Mouse (Mus musculus) limb, embryonic 12.5 days (tissue): ENCODE results near the gene Coro6. TPM values are rescaled to one million over a fixed set of nuclear protein-coding genes. Genes with fewer than 3 reads are reported as not detected.

Experiments
- ATAC-seq: fragments of 200-750 bp; cut with Nextera tagmentation; 2 replicates; pipeline ENCODE4 v1.8.0; 2017; ENCODE audit warnings: low read depth, moderate TSS enrichment; ENCODE audit not compliant: insufficient number of reproducible peaks, insufficient read depth, low FRiP score, low TSS enrichment
- H3K27ac ChIP-seq: fragments of 300-500 bp; sonication (generic); 2 replicates; pipeline ENCODE4 v1.5.1; 2016; ENCODE audit warnings: mild to moderate bottlenecking, moderate library complexity
- H3K27me3 ChIP-seq: fragments of 300-500 bp; sonication (generic); 2 replicates; pipeline ENCODE4 v1.6.1; 2016; ENCODE audit warnings: mild to moderate bottlenecking, moderate library complexity
- H3K36me3 ChIP-seq: fragments of 300-500 bp; sonication (generic); 2 replicates; pipeline ENCODE4 v1.6.1; 2016; ENCODE audit warnings: mild to moderate bottlenecking, moderate library complexity
- H3K4me1 ChIP-seq: fragments of 300-500 bp; sonication (generic); replicated peaks from 2 replicates; pipeline ENCODE4 v1.6.1; 2016
- H3K4me2 ChIP-seq: fragments of 300-500 bp; sonication (generic); 2 replicates; pipeline ENCODE4 v1.6.1; 2016; ENCODE audit warnings: mild to moderate bottlenecking, moderate library complexity
- H3K4me3 ChIP-seq: fragments of 300-500 bp; sonication (generic); replicated peaks from 2 replicates; pipeline ENCODE4 v1.5.1; 2016; ENCODE audit warnings: mild to moderate bottlenecking
- H3K9ac ChIP-seq: fragments of 300-500 bp; sonication (generic); replicated peaks from 2 replicates; pipeline ENCODE4 v1.6.1; 2016; ENCODE audit warnings: mild to moderate bottlenecking, moderate library complexity
- H3K9me3 ChIP-seq: fragments of 300-500 bp; sonication (generic); 2 replicates; pipeline ENCODE4 v1.6.1; 2016; ENCODE audit warnings: mild to moderate bottlenecking, moderate library complexity
- WGBS: fragments of 180-500 bp; shearing (Covaris S2); methylation state at CpG from one replicate; pipeline ENCODE4 v1.1.7; 2016; 5-methylcytosine and 5-hydroxymethylcytosine counted together
- polyA plus RNA-seq: library from polyadenylated mRNA; unstranded; fragments of >200 nt; fragmentation: Nextera tagmentation; extraction: Ambion mirVana; gene quantifications from 2 replicates; pipeline ENCODE4 v1.2.1, GENCODE M21; 2016

Gene Coro6
- polyA plus RNA-seq, 1 experiment from 2014 or later, result 0.33 TPM

DNA sequence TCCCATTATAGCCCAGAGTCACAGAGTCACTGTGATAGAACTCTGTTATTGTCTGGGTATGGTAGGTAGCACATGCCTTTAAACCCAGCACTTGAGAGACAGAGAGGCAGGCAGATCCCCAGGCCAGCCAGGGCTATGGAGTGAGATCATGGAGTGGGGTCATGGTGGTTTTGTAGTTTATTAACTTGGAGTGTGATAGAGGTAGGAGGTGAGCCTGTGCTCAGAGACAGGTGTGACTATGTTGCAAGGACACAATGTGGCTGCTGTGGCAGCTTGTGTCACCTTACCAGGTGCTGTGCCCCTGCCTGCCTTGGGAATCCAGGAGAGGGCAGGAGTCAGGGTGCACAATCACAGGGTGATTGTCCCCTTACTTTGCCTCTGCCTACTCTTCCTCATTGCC is 33.3 kb downstream of the Coro6 start:
- no peak overlapping the region for H3K27ac ChIP-seq
- H3K4me2 ChIP-seq, result 0 out of 2 replicates have a peak overlapping the region, but pooled peaks have one; percentile 2
- no peak overlapping the region for H3K4me3 ChIP-seq
- no peak overlapping the region for H3K9ac ChIP-seq
- H3K27me3 ChIP-seq, result no peaks in the 10 kb centered on the region
- H3K4me1 ChIP-seq, result peaks cover 70% of the 10 kb centered on the region
- ATAC-seq, result no peak
- H3K36me3 ChIP-seq, result peaks cover 17% of the 10 kb centered on the region
- no peaks in the 10 kb centered on the region for H3K9me3 ChIP-seq

DNA sequence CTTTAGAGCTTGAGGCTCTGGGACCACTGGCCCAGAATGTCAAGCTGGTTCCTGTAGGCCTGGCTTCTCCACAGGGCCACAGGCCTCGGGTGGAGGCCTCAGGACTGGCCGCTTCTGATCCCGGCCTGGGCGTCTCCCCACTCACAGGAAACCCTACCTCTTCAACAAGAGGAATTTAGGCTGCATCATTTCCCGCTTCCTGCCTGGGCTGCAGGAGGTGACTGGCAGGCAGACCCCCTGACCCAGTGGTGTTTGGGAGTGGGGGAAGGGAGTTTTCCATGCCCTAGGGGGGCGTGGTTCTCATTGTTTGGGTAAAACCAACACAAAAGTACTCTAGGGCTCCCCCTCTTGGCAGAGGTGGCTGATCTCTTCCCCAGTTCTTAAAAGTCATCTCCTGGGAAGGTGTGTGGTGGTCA is 35.1 kb downstream of the Coro6 start:
- peaks cover 63% of the 10 kb centered on the region for H3K4me1 ChIP-seq
- peak overlapping the region; percentile 24; the same call in 1 of the 2 replicates for H3K4me2 ChIP-seq
- H3K27ac ChIP-seq, result peak overlapping the region; percentile 75
- H3K4me3 ChIP-seq, result no peak overlapping the region
- H3K36me3 ChIP-seq, result peaks cover 35% of the 10 kb centered on the region
- no peaks in the 10 kb centered on the region for H3K9me3 ChIP-seq
- no peak for ATAC-seq
- H3K9ac ChIP-seq, result no peak overlapping the region; the same call in 1 of the 2 replicates
- 9% methylated on average over 6 of the region's 6 CpGs for WGBS
- H3K27me3 ChIP-seq, result no peaks in the 10 kb centered on the region

DNA sequence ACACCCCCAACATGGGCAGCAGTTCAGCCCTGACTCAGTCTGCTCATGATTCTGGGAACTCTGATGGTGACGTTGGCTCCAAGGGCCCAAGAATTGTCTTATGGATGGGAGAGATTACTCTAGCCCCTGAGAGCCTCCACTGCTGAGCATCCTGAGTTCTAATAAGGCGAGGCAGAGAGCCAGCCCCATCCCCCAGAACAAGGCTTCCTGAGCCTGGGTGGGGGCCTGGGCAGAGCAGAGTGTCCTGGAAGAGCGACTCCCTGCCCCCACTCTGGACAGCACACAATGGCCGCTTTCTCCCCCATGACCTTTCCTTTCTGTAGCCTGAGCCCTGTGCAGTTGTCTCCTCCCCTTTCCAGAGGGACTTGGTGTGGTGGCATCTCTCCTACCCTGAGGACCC is 35.6 kb downstream of the Coro6 start:
- Histone ChIP-seq H3K9ac (no peak overlapping the region), H3K9me3 (no peaks in the 10 kb centered on the region), H3K27me3 (no peaks in the 10 kb centered on the region), H3K4me2 (no peak overlapping the region), H3K27ac (peak overlapping the region; percentile 75), H3K36me3 (peaks cover 40% of the 10 kb centered on the region), H3K4me3 (no peak overlapping the region), H3K4me1 (peaks cover 58% of the 10 kb centered on the region)
- 50% methylated on average over 4 of the region's 4 CpGs for WGBS
- ATAC-seq, result no peak

DNA sequence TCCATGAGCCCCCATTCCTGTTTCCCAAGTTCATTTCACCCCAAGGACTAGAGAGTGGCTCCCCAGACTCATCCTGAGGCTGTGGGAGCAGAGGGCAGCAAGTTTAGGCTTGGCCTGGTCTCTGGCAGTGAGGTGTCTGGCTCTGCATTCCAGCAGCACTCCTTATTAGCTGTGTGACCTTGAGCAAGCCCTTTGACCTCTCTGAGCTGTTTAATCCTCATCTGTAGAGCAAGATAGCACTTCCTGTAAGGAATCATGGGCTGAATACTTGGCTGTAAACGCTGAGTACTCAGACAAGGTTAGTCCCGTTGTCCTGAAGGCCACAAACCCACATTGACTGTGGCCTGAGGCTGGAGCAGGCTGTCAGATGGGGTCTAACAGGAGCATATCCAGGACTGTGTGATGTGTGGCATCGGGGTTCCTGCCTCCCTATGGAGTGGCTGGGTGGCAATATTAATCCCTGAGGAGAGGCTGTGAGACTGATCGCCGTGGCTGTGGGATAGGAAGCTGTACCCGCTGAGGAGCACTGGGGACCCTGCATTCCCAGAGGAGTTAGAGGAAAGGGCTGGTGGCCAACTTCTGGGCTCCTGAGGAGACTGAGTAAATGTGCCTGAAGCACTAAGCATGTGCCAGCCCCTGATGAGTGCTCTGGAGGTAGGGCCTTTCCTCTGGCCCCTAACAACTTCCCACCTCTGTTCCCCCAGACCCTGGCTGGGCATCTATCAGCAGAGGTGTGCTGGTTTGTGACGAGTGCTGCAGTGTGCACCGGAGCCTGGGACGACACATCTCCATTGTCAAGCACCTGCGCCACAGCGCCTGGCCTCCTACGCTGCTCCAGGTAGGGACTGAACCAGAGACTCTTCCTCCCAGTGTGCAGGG is 36.3 kb downstream of the Coro6 start:
- WGBS, result 73% methylated on average over 12 of the region's 12 CpGs
- Histone ChIP-seq H3K4me1 (peaks cover 58% of the 10 kb centered on the region), H3K27me3 (no peaks in the 10 kb centered on the region), H3K4me2 (no peak overlapping the region), H3K36me3 (peaks cover 46% of the 10 kb centered on the region), H3K9ac (no peak overlapping the region), H3K4me3 (no peak overlapping the region), H3K9me3 (no peaks in the 10 kb centered on the region), H3K27ac (peak overlapping the region; percentile 75)
- no peak for ATAC-seq

DNA sequence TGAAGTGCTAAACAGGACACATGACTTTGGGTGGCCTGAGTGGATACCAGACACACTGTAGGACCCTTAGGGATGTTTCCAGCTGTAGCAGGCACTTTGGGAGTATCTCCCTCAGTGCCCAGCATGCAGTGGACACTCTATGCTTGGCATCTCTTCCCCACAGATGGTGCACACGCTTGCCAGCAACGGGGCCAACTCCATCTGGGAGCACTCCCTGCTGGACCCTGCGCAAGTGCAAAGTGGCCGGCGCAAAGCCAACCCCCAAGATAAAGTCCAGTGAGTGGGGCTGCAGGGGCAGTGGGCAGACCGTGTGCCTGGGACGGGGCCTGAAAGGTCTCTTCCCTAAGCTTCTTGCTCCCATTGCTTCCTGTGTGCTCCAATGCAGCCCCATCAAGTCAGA is 37.1 kb downstream of the Coro6 start:
- H3K4me3 ChIP-seq, result no peak overlapping the region
- no peak overlapping the region for H3K27ac ChIP-seq
- H3K9ac ChIP-seq, result 0 out of 2 replicates have a peak overlapping the region, but pooled peaks have one; percentile 27
- peaks cover 51% of the 10 kb centered on the region for H3K4me1 ChIP-seq
- ATAC-seq, result no peak
- 89% methylated on average over 7 of the region's 7 CpGs for WGBS
- peaks cover 55% of the 10 kb centered on the region for H3K36me3 ChIP-seq
- H3K9me3 ChIP-seq, result no peaks in the 10 kb centered on the region
- no peaks in the 10 kb centered on the region for H3K27me3 ChIP-seq
- H3K4me2 ChIP-seq, result no peak overlapping the region

DNA sequence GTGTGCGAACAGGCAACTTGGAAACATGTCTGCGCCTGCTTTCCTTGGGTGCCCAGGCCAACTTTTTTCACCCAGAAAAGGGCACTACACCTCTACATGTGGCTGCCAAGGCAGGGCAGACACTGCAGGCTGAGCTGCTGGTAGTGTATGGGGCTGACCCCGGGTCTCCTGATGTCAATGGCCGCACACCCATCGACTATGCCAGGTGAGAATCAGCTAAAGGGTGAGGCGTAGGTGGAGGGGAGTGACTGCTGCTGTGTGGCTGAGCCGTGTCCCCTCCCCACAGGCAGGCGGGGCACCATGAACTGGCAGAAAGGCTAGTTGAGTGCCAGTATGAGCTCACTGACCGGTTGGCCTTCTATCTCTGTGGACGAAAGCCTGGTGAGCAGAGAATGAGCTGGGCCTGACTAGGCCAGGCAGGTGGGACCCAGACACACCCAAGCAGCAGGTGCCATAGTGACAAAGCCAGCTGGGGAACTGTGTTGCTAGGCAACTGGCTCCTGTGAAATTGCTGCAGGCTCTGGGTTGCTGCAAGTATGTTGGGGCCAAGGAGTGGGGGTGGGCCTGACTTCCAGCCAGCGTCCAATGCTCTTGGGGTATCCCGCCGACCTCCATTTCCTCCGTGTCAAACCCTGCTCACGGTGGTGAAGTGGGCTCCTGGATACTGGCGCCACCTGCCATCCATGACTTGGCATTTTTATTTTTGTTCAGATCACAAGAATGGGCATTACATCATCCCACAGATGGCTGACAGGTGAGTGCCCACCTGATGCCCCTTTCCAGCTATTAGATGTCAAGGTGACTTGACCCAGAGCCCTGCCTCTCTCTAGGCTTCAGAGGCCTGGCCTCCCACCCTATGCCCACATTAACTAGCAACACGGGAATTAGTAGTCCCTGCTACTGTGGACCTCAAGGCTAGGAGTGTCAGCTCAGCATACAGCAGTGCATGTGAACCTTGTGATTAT is 38.4 kb downstream of the Coro6 start:
- no peaks in the 10 kb centered on the region for H3K27me3 ChIP-seq
- H3K9me3 ChIP-seq, result no peaks in the 10 kb centered on the region
- H3K4me1 ChIP-seq, result peaks cover 38% of the 10 kb centered on the region
- peaks cover 68% of the 10 kb centered on the region for H3K36me3 ChIP-seq
- no peak overlapping the region for H3K27ac ChIP-seq
- H3K9ac ChIP-seq, result peak overlapping the region; percentile 2; the same call in 1 of the 2 replicates
- 83% methylated on average over 17 of the region's 17 CpGs for WGBS
- H3K4me3 ChIP-seq, result no peak overlapping the region
- ATAC-seq, result no peak
- no peak overlapping the region for H3K4me2 ChIP-seq

DNA sequence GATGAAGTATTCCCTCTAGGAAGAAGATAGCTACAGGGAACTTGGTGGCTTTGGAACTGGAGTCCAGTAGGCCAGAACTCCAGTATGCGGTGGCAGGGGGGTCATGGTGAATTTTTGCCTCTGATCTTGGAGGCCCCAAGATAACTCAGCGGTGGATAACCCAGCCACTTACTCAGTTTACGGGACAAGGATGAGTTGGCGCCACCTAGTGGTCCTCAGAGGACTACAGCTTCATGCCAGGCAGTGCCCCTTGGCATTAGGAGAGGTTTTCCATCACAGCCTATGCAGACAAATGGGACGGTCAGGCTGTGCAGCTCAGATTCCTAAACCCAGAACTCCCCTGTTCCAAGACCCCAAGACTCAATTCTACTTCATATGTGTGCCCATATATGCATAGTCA is 39.2 kb downstream of the Coro6 start:
- no peak overlapping the region for H3K9ac ChIP-seq
- peaks cover 35% of the 10 kb centered on the region for H3K4me1 ChIP-seq
- no peak overlapping the region for H3K4me2 ChIP-seq
- H3K9me3 ChIP-seq, result no peaks in the 10 kb centered on the region
- 32% methylated on average over 5 of the region's 5 CpGs for WGBS
- peaks cover 75% of the 10 kb centered on the region for H3K36me3 ChIP-seq
- no peak overlapping the region for H3K27ac ChIP-seq
- no peaks in the 10 kb centered on the region for H3K27me3 ChIP-seq
- ATAC-seq, result no peak
- no peak overlapping the region for H3K4me3 ChIP-seq

DNA sequence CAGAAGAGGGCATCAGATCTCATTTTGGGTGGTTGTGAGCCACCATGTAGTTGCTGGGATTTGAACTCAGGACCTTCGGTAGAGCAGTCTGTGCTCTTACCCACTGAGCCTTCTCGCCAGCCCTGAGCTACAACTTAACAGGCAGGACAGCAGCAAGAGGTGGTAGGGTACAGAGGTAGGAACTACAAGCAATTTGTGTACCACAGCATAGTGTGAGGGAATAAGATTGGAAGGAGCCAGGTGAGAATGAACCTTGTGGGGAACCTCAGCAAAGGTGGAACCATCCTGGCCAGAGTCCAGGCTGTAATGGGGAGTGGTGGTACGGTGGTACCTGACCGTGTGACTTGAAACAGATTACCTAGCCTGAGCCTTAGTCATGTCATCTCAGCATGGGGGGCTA is 39.8 kb downstream of the Coro6 start:
- Histone ChIP-seq H3K36me3 (peaks cover 81% of the 10 kb centered on the region), H3K27ac (no peak overlapping the region), H3K9ac (0 out of 2 replicates have a peak overlapping the region, but pooled peaks have one; percentile 4), H3K27me3 (no peaks in the 10 kb centered on the region), H3K4me3 (no peak overlapping the region), H3K4me2 (no peak overlapping the region), H3K9me3 (no peaks in the 10 kb centered on the region), H3K4me1 (peaks cover 32% of the 10 kb centered on the region)
- ATAC-seq, result no peak
- WGBS, result 87% methylated on average over 4 of the region's 4 CpGs

DNA sequence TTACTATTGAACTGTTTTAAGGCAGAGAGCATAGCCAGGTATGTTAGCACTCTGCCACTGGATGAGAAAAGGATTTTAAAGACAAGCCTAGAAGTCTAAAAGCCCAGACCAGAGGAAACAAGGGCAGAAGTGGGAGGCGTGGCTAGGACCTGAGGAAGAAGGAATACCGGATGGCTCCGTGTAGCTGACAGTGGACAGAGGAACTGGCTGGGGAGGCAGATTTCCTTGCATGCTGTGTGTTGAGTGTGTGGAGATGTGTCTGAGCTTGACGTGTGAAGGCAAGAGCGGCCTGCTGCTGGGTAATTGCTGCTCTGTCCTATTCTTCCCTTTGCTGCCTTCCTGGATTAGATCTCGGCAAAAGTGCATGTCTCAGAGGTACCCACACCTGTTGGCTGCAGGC is 40.3 kb downstream of the Coro6 start:
- Histone ChIP-seq H3K4me1 (peaks cover 27% of the 10 kb centered on the region), H3K4me3 (no peak overlapping the region), H3K27me3 (no peaks in the 10 kb centered on the region), H3K9me3 (no peaks in the 10 kb centered on the region), H3K4me2 (no peak overlapping the region), H3K36me3 (peaks cover 86% of the 10 kb centered on the region), H3K9ac (no peak overlapping the region), H3K27ac (no peak overlapping the region)
- no peak for ATAC-seq
- 83% methylated on average over 6 of the region's 6 CpGs for WGBS

DNA sequence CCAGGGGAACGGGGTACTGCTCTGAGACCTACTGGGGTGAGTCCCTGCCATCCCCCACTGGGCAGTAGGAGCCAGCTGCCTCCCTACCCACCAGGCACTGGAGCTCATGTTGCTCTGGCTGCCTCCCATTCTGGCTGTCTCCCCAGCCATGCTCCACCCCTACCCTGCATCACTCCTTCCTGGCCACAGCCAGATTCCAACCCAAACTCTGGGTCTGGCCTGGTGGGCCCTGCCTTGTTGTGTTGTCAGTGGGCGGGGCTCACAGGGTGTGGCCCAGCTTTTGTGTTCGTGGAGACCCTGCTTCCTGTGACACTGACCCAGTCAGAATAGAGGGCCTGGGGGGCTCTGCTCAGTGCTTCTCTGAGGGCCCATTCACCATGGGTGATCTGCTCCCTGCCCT is 41.3 kb downstream of the Coro6 start:
- WGBS, result 64% methylated on average over 3 of the region's 3 CpGs
- Histone ChIP-seq H3K27me3 (no peaks in the 10 kb centered on the region), H3K9ac (no peak overlapping the region; the same call in 1 of the 2 replicates), H3K36me3 (peaks cover 92% of the 10 kb centered on the region), H3K9me3 (no peaks in the 10 kb centered on the region), H3K4me3 (no peak overlapping the region), H3K27ac (no peak overlapping the region), H3K4me2 (no peak overlapping the region), H3K4me1 (peaks cover 21% of the 10 kb centered on the region)
- ATAC-seq, result no peak

DNA sequence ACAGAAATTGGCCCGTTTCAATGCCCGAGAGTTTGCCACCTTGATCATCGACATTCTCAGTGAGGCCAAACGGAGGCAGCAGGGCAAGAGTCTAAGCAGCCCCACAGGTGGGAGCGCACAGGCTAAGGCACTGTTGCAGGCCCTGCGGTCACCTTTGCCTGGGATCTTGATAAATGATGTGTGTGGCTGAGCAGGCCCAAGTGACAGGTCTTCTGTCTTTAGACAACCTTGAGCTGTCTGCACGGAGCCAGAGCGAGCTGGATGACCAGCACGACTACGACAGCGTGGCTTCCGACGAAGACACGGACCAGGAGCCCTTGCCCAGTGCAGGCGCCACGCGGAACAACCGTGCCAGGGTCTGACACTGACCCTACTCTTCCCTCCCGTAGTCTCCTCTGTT is 42.2 kb downstream of the Coro6 start:
- H3K27ac ChIP-seq, result no peak overlapping the region
- H3K4me1 ChIP-seq, result peaks cover 22% of the 10 kb centered on the region
- no peak overlapping the region for H3K4me2 ChIP-seq
- H3K9me3 ChIP-seq, result no peaks in the 10 kb centered on the region
- H3K27me3 ChIP-seq, result no peaks in the 10 kb centered on the region
- peaks cover 94% of the 10 kb centered on the region for H3K36me3 ChIP-seq
- 94% methylated on average over 19 of the region's 19 CpGs for WGBS
- ATAC-seq, result no peak
- H3K4me3 ChIP-seq, result no peak overlapping the region
- no peak overlapping the region for H3K9ac ChIP-seq
